Mouse (Mus musculus) ES-E14 (cell line): Measurements from ENCODE around the gene L3mbtl3.

Experiments used
- CHD2 ChIP-seq: IDR thresholded peaks from 2 replicates; pipeline ENCODE4 v1.6.1; 2014; ENCODE audit warnings: mild to moderate bottlenecking, low read depth, low read length, inconsistent platforms
- HCFC1 ChIP-seq: IDR thresholded peaks from 2 replicates; pipeline ENCODE4 v1.6.1; 2012; ENCODE audit warnings: low read length, inconsistent platforms, borderline replicate concordance; ENCODE audit not compliant: insufficient read depth
- MAFK ChIP-seq: IDR thresholded peaks from 2 replicates; pipeline ENCODE4 v1.6.1; 2014; ENCODE audit warnings: mild to moderate bottlenecking, low read depth, low read length, inconsistent platforms; ENCODE audit not compliant: insufficient read depth

- no peak for TF ChIP-seq CHD2
- no peak for TF ChIP-seq MAFK
- TF ChIP-seq HCFC1, result no peak
Measured at GRCm38 (mm10) chr10:26358231-26358630, 17.5 kb downstream of the L3mbtl3 start.
